Mouse (Mus musculus) spleen, postnatal 36 days (tissue): ENCODE data around the gene Lpcat1.

Experiments
- DNase-seq, 2 experiments: peaks; one replicate each; pipeline ENCODE4 v3.0.0; 2022; ENCODE audit warnings: low spot score in 2 of 2, mixed read lengths in 1 of 2

The Lpcat1 gene

DNA sequence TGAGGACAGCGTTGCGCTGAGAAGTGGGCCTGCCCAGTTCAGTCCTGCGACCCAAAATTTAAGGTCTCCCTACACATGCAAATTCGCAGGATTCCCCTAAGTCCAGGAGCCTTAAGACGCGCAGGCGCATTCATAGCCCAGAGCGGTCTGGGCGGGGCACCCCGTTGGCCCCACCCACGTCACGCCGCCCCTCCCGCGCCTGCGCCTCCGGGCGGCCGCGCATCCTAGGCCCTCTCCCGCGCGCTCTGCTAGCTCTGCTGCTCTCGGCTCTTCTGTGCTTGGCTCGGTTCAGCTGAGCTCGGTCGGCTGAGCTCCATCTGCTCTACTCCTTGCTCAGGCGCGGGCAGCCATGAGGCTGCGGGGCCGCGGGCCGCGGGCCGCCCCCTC, at the start of gene Lpcat1:
TSS of gene Lpcat1 (plus strand) at position 164 of the 387 bp plus-strand sequence.
- peak; percentile 90 to 91 for DNase-seq

DNA sequence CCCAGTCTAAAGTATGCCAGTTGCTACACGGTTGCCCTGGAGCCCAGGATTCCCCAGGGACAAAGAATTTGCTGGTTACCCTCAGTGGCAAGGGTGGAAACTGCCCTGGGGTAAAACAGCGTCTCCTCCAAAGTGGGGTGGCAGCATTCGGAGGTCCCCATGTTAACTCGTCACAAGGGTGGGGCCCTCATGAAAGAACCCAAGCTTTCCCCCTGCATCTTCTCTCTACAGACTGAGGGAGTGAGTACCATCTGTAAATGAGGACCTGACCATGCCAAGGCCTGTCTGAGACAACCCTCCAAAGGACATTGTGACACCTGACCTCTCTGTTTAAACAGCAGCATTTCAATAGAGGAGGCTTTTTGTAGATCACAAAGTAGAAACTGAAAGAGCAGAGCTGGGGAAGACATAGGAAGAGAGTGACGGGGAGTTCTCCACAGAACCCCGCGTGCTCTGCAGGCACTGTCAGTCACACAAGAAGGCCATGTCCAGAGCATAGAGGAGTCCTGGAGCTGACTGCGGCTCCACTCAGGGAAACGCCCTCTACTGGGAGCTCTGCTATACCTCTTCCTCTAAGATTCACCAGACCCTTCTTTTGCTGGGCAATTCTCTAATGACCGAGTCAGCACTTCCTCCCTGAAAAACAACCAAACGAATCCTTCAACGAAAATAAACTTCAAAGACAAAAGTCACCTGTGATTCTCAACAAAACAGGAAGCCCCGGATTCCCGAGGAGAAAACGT, 49.3 kb upstream of the Lpcat1 start:
- DNase-seq = peak; percentile 10 to 24

GRCm38 (mm10) chr13:73418297-73418696, 48.7 kb upstream of the Lpcat1 start:
- DNase-seq = no peak

GRCm38 (mm10) chr13:73419244-73419643, 47.8 kb upstream of the Lpcat1 start:
- no peak for DNase-seq

DNA sequence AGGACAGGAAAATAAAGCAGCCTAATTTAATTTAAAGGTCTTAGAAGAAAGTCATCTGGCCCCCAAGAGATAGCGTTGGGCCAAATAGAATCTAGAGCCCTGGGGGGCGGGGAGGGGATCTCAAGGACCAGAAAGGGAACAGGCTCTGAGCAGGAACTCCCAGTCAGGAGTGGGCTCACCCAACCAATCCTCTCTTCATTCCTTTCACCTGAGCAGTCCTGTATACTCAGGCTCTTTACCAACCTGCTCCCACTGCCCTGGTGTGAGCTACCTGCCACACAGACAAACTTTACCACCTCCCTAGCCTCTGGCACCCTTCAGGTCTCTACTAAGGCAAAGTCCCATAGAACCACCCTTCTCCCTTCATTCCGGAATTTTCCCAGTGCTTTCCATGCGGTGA, 44.0 kb upstream of the Lpcat1 start:
- no peak for DNase-seq

GRCm38 (mm10) chr13:73425035-73425434, 42.0 kb upstream of the Lpcat1 start:
- no peak for DNase-seq

DNA sequence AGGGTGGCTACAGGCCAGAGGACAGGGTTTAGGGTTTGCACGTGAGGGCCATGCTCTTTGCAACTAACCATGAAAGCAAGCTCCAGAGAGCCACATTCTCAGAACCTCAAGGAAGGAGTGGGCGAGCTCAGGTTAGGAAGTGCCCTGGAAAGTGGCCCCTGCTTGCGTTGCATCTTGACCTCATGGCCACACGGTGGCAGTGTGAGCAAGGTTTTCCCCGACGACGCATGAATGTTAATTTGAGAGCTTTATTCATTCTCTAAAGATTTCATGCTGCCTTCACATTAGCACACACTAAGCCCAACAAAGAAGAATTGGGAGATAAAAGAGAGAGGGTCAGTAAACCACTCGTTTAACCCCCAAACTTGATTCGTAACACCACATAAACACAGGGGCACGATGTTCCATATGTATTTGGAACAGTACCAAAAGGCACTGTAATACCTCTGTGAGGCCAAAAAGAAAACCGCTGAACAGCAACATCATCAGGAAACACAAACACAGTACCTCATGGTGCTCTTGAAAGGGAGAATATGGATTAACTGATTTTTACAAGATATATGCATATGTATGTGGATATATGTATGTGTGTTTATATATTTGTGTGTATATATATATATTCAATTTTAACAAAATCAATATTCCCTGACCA, 41.0 kb upstream of the Lpcat1 start:
- DNase-seq = peak; percentile 52 to 65

- no peak for DNase-seq
Observed at GRCm38 (mm10) chr13:73426587-73426986, 40.4 kb upstream of the Lpcat1 start.

- no peak for DNase-seq
Observed at GRCm38 (mm10) chr13:73429605-73430321, 37.2 kb upstream of the Lpcat1 start.

DNA sequence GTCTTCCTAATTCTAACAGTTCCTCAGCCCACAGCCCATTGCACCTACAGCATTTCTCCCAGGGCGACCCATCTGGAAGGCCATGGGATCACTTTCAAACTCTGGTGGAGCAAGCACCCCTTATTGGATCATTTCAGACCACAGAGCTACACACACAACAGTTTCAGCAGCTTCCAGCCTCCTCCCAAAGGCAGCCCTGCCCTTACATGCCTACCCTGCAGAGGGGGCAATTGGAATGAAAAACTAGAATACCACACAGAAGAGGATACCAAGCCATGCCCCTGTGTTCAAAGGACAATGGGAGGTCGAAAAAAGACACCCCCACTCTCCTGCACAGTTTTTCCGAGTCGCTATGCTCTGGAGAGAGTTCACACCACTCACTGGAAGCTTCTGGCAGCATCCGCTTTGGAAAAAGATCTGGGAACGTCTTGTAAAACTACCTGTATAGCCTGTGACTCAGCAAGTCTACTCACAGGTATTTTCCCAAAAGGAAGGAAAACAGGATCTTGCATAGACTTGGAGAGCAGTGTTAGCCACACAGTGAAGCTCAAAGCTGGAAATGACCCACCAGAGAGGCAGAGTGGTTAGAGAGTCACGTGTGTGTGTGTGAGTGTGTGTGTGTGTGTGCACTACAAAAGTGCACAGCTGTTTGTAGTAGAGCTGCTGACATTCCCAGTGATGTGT, 34.4 kb upstream of the Lpcat1 start:
- DNase-seq = no peak

- peak in 1 of 2 experiments; percentile 24 for DNase-seq
Observed at GRCm38 (mm10) chr13:73433681-73434535, 33.1 kb upstream of the Lpcat1 start.

DNA sequence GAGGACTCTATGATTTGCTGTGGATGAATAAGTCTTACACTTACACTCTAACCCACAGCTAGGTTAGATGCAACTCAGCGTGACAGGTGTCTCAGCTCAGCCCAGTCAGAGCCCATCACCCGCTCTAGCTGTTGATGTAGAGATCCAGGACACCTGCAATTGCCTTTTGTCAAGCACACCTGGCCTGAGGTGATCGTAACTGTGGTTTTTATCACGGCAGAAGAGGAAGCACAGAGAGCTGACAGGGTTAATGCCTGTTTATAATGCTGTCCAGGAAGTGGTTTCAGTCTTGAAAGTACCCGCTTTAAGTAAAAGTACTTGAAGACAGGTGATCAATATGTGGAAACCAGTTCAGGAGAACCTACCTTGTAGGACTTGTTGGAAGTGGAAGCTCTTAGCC, 32.3 kb upstream of the Lpcat1 start:
- DNase-seq = peak; percentile 54 to 61

DNA sequence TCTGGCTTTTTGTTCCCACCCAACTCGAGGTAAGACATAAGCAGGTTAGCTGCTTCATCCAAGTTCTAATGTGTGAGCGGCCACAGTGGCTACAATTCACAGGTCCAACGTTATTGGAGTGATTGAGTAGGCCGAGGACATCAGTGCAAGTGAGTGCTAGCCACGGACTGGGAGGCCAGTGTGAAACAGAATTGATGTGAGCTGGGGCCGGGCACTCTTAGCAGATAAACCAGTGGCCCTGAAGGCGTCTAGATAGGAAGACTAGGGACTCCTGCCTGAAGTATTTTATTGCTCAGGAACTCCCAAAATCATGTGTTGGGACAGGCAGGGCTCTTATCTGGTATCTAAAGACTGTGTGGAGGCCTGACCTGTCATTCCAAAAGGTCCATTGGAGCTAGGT, 31.3 kb upstream of the Lpcat1 start:
- DNase-seq = no peak

GRCm38 (mm10) chr13:73439057-73439456, 27.9 kb upstream of the Lpcat1 start:
- DNase-seq = no peak

GRCm38 (mm10) chr13:73441032-73441431, 26.0 kb upstream of the Lpcat1 start:
- no peak for DNase-seq

DNA sequence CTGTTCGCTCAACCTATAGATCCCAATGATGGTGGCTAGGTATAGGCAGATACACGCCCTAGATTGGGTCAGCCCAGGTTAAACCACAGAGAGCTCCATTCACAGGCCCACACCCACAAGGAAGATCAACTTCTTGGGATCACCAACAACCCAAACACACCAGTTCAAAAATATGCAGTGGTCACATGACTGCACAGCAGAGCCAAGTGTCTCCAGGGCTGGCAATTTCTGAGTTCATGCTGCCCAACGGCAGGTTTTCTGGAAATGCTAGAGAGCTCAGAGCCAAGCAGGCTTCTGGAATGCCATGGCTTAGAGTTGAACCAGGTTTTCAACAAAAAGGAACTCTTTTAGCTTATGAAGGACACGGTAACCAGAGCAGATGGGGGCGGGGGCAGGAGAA, 25.3 kb upstream of the Lpcat1 start:
- DNase-seq = no peak

GRCm38 (mm10) chr13:73442431-73442830, 24.6 kb upstream of the Lpcat1 start:
- no peak for DNase-seq

- peak; percentile 37 to 62 for DNase-seq
Observed at GRCm38 (mm10) chr13:73443093-73443821, 23.7 kb upstream of the Lpcat1 start.

- DNase-seq = no peak
Observed at GRCm38 (mm10) chr13:73445087-73445486, 21.9 kb upstream of the Lpcat1 start.

- DNase-seq = peak; percentile 33 to 68
Observed at GRCm38 (mm10) chr13:73446076-73446475, 20.9 kb upstream of the Lpcat1 start.
